Mouse (Mus musculus): ENCODE measurements around the gene Atrx. TPM values are rescaled to one million over a fixed set of nuclear protein-coding genes. Genes with fewer than 3 reads are reported as not detected.
"Not testable (repeated sequence)": the region's sequence is repeated elsewhere in the genome, so short reads cannot be mapped to it uniquely, and the experiment has no call there.

Gene Atrx
- polyA plus RNA-seq, 1 experiment from 2014 or later, result 233 TPM

DNA sequence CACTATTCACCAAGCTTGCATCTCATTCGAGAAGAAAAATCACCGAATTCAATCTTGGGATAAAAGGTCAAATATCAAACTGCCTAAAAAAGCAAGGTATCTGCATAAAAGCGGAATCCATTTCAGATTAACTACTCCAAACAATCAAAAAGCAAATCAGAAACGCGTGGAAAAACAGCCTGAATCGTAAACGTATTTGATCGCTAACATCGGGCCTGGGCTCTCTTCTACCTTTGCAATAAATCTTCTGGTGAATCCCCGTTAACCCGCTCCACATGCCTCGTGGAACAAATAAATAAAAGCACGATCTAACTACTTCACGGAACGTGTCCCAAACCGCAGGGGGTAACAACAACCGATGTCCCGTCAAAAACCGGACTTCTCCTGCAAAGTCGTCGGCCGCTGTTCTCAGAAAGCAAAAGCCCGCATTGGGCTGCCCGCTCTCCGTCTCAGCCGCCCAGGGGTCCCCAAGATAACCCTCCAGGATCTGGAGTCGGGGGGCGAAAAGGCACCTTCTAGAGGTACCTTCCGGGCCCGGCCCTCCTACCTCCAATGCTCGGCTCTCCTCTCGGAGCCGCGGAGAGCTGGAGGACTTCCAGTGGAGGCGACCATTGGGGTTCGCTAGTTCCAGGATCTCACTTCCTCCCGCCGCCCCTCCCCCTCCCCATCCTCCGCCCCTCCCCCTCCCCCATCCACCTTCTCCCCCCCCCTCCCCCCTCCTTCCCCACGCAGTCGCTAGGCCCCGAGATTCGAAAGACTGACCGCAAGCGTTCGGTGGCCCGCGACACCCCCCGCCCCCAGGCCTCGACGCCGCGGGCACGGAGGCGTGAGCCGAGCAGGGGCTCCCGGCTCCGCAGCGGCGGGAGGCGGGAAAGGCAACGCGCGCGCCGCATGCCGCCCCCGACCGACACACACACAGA, 1.0 kb downstream of the Atrx start:
- ATAC-seq (replicated peaks; ENCODE audit: insufficient number of reproducible peaks, low FRiP score, low TSS enrichment, low read depth) (peak; percentile 66), DNase-seq (ENCODE audit: low spot score) (peak; percentile 45)
- Histone ChIP-seq H3K9me3 (replicated peaks; ENCODE audit: control insufficient read depth, low read length) (no peaks in the 10 kb centered on the region), H3K27ac (replicated peaks; ENCODE audit: low read depth, low read length) (peak overlapping the region; percentile 95), H3K4me2 (ENCODE audit: low read depth, low read length) (peak overlapping the region; percentile 36), H3K36me3 (replicated peaks; ENCODE audit: control insufficient read depth, insufficient read depth, low read depth, low read length) (no peaks in the 10 kb centered on the region), H3K4me1 (ENCODE audit: control insufficient read depth, insufficient read depth, low read length) (no peaks in the 10 kb centered on the region), H3K4me3 (ENCODE audit: low read depth, low read length) (peak overlapping the region; percentile 64), H3K9ac (replicated peaks; ENCODE audit: low read length) (peak overlapping the region; percentile 94), H3K27me3 (ENCODE audit: control insufficient read depth, insufficient read depth, low read length) (no peaks in the 10 kb centered on the region)
- WGBS, result 22% methylated on average over 36 of the region's 69 CpGs

DNA sequence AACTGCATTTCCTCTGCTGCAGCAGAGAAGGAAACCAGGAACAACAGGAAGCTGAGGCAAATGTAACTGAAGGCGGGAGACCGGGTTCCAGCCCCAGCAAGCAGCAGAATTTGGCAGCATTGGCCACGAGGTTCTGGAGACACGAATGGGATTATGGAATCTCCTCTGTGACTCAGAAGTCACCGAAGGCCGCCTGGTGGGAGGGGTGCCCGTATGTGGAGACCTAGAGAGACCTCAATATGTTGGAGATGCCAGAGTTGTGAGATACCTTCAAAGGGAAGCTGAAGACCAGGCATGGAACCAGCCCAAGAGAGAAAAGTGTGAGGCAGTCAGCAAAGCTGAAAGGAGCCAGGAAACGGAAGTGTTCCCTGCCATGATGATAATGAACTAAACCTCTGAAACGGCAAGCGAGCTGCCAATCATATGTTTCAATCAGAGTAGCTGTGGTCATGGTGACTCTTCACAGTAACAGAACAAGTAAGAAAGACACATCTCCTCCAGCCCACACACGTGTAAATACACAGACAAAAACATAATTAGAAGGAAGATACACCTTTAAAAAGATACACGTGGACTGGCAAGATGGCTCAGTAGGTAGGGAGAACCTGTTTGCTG, 3.0 kb downstream of the Atrx start:
- Histone ChIP-seq H3K36me3 (replicated peaks; ENCODE audit: control insufficient read depth, insufficient read depth, low read depth, low read length) (no peaks in the 10 kb centered on the region), H3K4me2 (ENCODE audit: low read depth, low read length) (no peak overlapping the region), H3K4me1 (ENCODE audit: control insufficient read depth, insufficient read depth, low read length) (no peaks in the 10 kb centered on the region), H3K4me3 (ENCODE audit: low read depth, low read length) (no peak overlapping the region), H3K9me3 (replicated peaks; ENCODE audit: control insufficient read depth, low read length) (no peaks in the 10 kb centered on the region), H3K9ac (replicated peaks; ENCODE audit: low read length) (no peak overlapping the region), H3K27me3 (ENCODE audit: control insufficient read depth, insufficient read depth, low read length) (no peaks in the 10 kb centered on the region), H3K27ac (replicated peaks; ENCODE audit: low read depth, low read length) (no peak overlapping the region)
- 76% methylated on average over 12 of the region's 12 CpGs for WGBS
- DNase-seq (ENCODE audit: low spot score) (no peak), ATAC-seq (replicated peaks; ENCODE audit: insufficient number of reproducible peaks, low FRiP score, low TSS enrichment, low read depth) (no peak)

DNA sequence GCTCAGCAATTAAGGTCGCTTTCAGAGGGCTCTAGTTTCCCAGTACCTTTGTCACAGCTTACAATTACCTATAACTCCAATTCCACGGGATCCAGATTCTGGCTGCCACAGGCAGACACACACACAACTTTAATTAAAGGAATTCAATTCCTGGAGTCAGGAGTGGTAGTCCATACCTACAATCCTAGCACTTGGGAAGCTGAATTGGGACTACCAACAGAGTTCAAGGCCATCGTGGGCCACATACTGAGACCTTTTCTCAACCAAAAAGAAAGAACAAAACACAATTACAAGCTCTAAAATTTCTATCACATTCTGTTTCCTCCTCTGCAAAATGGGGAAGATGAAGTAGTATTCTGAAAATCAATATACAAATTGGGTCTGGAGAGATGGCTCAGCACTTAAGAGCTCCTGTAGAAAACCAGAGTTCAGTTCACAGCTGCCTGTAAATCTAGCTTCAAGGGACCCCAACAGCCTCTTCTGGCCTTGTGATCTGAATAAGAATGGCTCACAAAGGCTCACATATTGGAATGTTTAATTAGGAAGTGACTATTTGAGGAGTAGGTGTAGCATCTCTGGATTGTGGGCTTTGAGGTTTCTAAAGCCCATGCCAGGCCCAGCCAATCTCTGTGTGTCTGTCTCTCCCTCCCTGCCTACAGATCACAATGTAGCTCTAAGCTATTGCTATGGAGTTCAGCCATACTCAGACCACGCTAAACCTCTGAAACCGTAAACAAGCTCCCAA, 4.7 kb downstream of the Atrx start:
- ATAC-seq (replicated peaks; ENCODE audit: insufficient number of reproducible peaks, low FRiP score, low TSS enrichment, low read depth) (no peak), DNase-seq (ENCODE audit: low spot score) (no peak)
- no peaks in the 10 kb centered on the region for H3K27me3 ChIP-seq (ENCODE audit: control insufficient read depth, insufficient read depth, low read length)
- H3K36me3 ChIP-seq (replicated peaks; ENCODE audit: control insufficient read depth, insufficient read depth, low read depth, low read length), result no peaks in the 10 kb centered on the region
- no peaks in the 10 kb centered on the region for H3K4me1 ChIP-seq (ENCODE audit: control insufficient read depth, insufficient read depth, low read length)
- WGBS, result 83% methylated on average over 5 of the region's 5 CpGs
- H3K27ac ChIP-seq (replicated peaks; ENCODE audit: low read depth, low read length), result no peak overlapping the region
- no peak overlapping the region for H3K4me3 ChIP-seq (ENCODE audit: low read depth, low read length)
- H3K9me3 ChIP-seq (replicated peaks; ENCODE audit: control insufficient read depth, low read length), result no peaks in the 10 kb centered on the region
- H3K9ac ChIP-seq (replicated peaks; ENCODE audit: low read length), result no peak overlapping the region
- H3K4me2 ChIP-seq (ENCODE audit: low read depth, low read length), result no peak overlapping the region

DNA sequence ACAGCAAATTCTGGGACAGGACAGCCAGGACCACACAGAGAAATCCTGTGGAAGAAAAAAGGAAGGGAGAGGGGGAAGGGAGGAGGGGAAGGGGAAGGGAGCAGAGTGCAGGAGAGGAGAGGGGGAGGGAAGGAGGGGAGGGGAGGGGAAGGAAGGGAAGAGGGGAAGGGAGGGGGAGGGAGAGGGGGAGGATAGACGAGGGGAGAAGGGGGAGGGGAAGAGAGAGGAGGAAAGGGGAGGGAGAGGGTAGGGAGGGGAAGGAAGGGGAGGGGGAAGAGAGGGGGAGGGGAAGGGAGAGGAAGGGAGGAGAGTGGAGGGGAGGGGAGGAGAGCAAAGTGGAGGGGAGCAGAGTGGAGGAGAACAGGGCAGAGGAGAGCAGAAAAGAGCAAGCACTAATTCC, 5.3 kb downstream of the Atrx start:
- DNase-seq (ENCODE audit: low spot score) (no peak), ATAC-seq (replicated peaks; ENCODE audit: insufficient number of reproducible peaks, low FRiP score, low TSS enrichment, low read depth) (no peak)
- H3K9me3 ChIP-seq (replicated peaks; ENCODE audit: control insufficient read depth, low read length), result no peaks in the 10 kb centered on the region
- H3K9ac ChIP-seq (replicated peaks; ENCODE audit: low read length), result no peak overlapping the region
- no peaks in the 10 kb centered on the region for H3K27me3 ChIP-seq (ENCODE audit: control insufficient read depth, insufficient read depth, low read length)
- H3K4me3 ChIP-seq (ENCODE audit: low read depth, low read length), result no peak overlapping the region
- no peak overlapping the region for H3K27ac ChIP-seq (replicated peaks; ENCODE audit: low read depth, low read length)
- no peak overlapping the region for H3K4me2 ChIP-seq (ENCODE audit: low read depth, low read length)
- H3K4me1 ChIP-seq (ENCODE audit: control insufficient read depth, insufficient read depth, low read length), result no peaks in the 10 kb centered on the region
- H3K36me3 ChIP-seq (replicated peaks; ENCODE audit: control insufficient read depth, insufficient read depth, low read depth, low read length), result no peaks in the 10 kb centered on the region
- WGBS, result 40% methylated on average over 1 of the region's 1 CpGs

DNA sequence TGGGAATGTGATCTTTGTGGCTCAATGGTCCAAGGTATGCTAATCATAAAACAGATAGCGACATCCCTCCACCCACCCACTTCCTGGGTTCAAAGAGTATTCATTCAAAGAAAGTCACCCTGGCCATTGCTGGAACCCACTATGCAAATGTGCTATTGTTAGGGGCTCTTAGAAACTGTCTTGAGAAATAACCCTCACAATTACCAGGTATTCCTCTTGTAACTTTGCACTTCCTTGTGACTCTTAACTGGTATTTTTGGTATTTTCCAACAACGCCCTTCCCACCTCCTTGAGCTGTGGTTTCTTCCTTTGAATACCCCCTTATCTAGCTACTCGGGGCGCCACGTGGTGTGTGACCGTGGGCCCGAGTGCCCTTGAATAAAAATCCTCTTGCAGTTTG, 6.2 kb downstream of the Atrx start:
- not testable (repeated sequence) for H3K4me1 ChIP-seq (ENCODE audit: control insufficient read depth, insufficient read depth, low read length); H3K9ac ChIP-seq (replicated peaks; ENCODE audit: low read length)
- 86% methylated on average over 7 of the region's 7 CpGs for WGBS

DNA sequence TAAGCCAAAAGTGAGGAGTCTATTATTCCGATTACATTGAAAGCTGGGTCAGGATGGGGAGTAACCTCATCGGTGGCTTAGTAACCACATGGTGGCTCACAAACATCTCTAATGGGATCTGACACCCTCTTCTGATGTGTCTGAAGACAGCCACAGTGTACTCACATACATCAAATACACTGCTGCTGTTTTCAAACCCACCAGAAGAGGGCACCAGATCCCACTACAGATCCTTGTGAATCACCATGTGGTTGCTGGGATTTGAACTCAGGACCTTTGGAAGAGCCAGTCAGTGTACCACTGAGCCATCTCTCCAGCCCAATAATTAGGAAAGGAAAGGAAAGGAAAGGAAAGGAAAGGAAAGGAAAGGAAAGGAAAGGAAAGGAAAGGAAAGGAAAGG, 7.8 kb downstream of the Atrx start:
- H3K4me3 ChIP-seq (ENCODE audit: low read depth, low read length), result no peak overlapping the region
- H3K9me3 ChIP-seq (replicated peaks; ENCODE audit: control insufficient read depth, low read length), result no peaks in the 10 kb centered on the region
- H3K27ac ChIP-seq (replicated peaks; ENCODE audit: low read depth, low read length), result no peak overlapping the region
- 85% methylated on average over 2 of the region's 2 CpGs for WGBS
- ATAC-seq (replicated peaks; ENCODE audit: insufficient number of reproducible peaks, low FRiP score, low TSS enrichment, low read depth) (no peak), DNase-seq (ENCODE audit: low spot score) (no peak)
- H3K4me1 ChIP-seq (ENCODE audit: control insufficient read depth, insufficient read depth, low read length), result no peaks in the 10 kb centered on the region
- H3K36me3 ChIP-seq (replicated peaks; ENCODE audit: control insufficient read depth, insufficient read depth, low read depth, low read length), result no peaks in the 10 kb centered on the region
- no peaks in the 10 kb centered on the region for H3K27me3 ChIP-seq (ENCODE audit: control insufficient read depth, insufficient read depth, low read length)
- H3K9ac ChIP-seq (replicated peaks; ENCODE audit: low read length), result no peak overlapping the region
- no peak overlapping the region for H3K4me2 ChIP-seq (ENCODE audit: low read depth, low read length)

More for the DNA sequence above, 6.2 kb downstream of the Atrx start:
- H3K4me2 ChIP-seq (ENCODE audit: low read depth, low read length); DNase-seq (ENCODE audit: low spot score); H3K36me3 ChIP-seq (replicated peaks; ENCODE audit: control insufficient read depth, insufficient read depth, low read depth, low read length); ATAC-seq (replicated peaks; ENCODE audit: insufficient number of reproducible peaks, low FRiP score, low TSS enrichment, low read depth); H3K4me3 ChIP-seq (ENCODE audit: low read depth, low read length); H3K27me3 ChIP-seq (ENCODE audit: control insufficient read depth, insufficient read depth, low read length); H3K27ac ChIP-seq (replicated peaks; ENCODE audit: low read depth, low read length); H3K9me3 ChIP-seq (replicated peaks; ENCODE audit: control insufficient read depth, low read length): not testable (repeated sequence)

DNA sequence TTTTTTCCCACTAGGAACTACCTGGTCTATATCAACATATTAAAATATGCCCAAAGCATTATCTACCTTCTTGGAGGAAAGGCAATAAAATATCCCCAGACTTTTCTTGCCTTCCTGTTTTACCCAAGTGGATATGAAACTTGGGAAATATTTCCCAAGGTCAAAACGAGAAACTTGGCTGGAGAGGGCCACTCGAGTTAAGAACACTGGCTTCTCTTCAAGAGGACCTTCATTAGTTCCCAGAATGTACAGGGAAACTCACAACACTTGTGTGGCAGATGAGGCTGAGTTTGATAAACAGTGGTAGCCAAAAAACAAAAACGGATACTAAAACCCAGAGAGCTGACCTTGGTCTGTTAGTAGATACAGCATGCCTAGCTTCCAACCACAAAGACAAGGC, 17.5 kb downstream of the Atrx start:
- H3K9ac ChIP-seq (replicated peaks; ENCODE audit: low read length), result no peak overlapping the region
- H3K9me3 ChIP-seq (replicated peaks; ENCODE audit: control insufficient read depth, low read length), result no peaks in the 10 kb centered on the region
- ATAC-seq (replicated peaks; ENCODE audit: insufficient number of reproducible peaks, low FRiP score, low TSS enrichment, low read depth), result no peak
- no peak overlapping the region for H3K4me2 ChIP-seq (ENCODE audit: low read depth, low read length)
- WGBS, result 82% methylated on average over 3 of the region's 3 CpGs
- H3K36me3 ChIP-seq (replicated peaks; ENCODE audit: control insufficient read depth, insufficient read depth, low read depth, low read length), result no peaks in the 10 kb centered on the region
- no peaks in the 10 kb centered on the region for H3K4me1 ChIP-seq (ENCODE audit: control insufficient read depth, insufficient read depth, low read length)
- no peaks in the 10 kb centered on the region for H3K27me3 ChIP-seq (ENCODE audit: control insufficient read depth, insufficient read depth, low read length)
- H3K27ac ChIP-seq (replicated peaks; ENCODE audit: low read depth, low read length), result no peak overlapping the region
- no peak overlapping the region for H3K4me3 ChIP-seq (ENCODE audit: low read depth, low read length)
- DNase-seq (ENCODE audit: low spot score), result no peak

DNA sequence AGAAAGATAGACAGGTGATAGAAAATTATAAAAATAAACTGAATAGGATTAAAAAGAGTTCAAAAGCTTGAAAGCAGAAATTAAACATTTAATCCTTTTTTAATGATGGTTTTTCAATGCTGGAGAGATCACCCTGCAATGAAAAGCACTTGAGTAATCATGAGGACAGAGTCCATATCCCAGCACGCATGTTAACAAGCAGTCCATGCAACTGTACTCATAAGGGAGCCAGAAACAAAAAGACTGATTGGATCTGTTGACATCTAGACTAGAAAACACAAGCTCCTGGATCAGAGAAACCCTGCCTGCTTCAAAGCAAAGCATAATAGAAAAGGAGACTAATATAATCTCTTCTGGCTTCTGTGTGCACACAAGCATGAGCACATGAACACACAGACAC, 27.6 kb downstream of the Atrx start:
- ATAC-seq (replicated peaks; ENCODE audit: insufficient number of reproducible peaks, low FRiP score, low TSS enrichment, low read depth), result no peak
- H3K4me2 ChIP-seq (ENCODE audit: low read depth, low read length), result no peak overlapping the region

More for the DNA sequence above, 27.6 kb downstream of the Atrx start:
- no peaks in the 10 kb centered on the region for H3K27me3 ChIP-seq (ENCODE audit: control insufficient read depth, insufficient read depth, low read length)
- H3K4me1 ChIP-seq (ENCODE audit: control insufficient read depth, insufficient read depth, low read length), result no peaks in the 10 kb centered on the region
- no peaks in the 10 kb centered on the region for H3K36me3 ChIP-seq (replicated peaks; ENCODE audit: control insufficient read depth, insufficient read depth, low read depth, low read length)
- no peak for DNase-seq (ENCODE audit: low spot score)
- no peak overlapping the region for H3K27ac ChIP-seq (replicated peaks; ENCODE audit: low read depth, low read length)
- H3K9me3 ChIP-seq (replicated peaks; ENCODE audit: control insufficient read depth, low read length), result no peaks in the 10 kb centered on the region
- no peak overlapping the region for H3K9ac ChIP-seq (replicated peaks; ENCODE audit: low read length)
- WGBS, result 77% methylated on average over 1 of the region's 1 CpGs
- H3K4me3 ChIP-seq (ENCODE audit: low read depth, low read length), result no peak overlapping the region

Measured in embryonic facial prominence, embryonic 11.5 days (tissue).